Mouse (Mus musculus) G1E (cell line): Measurements from ENCODE around the gene Paip2b.
"Not testable (repeated sequence)": the region's sequence is repeated elsewhere in the genome, so short reads cannot be mapped to it uniquely, and the experiment has no call there.

Experiments
- CTCF ChIP-seq: IDR thresholded peaks from 2 replicates; pipeline ENCODE4 v1.5.1; 2012; ENCODE audit warnings: low read depth, low read length, inconsistent platforms, mixed read lengths
- TAL1 ChIP-seq: conservative IDR thresholded peaks from 2 replicates; pipeline ENCODE4 v1.6.1; 2012; ENCODE audit warnings: low read depth, low read length, inconsistent platforms, mixed read lengths

GRCm38 (mm10) chr6:83832393-83832792 lies 852 bp upstream of the Paip2b start:
- not testable (repeated sequence) for TF ChIP-seq CTCF, TAL1
